Mouse (Mus musculus) liver, embryonic 12.5 days (tissue): ENCODE results near the gene Magi1. TPM values are rescaled to one million over a fixed set of nuclear protein-coding genes. Genes with fewer than 3 reads are reported as not detected.

Source experiments
- ATAC-seq: fragments of 200-750 bp; cut with Nextera tagmentation; 2 replicates; pipeline ENCODE4 v1.8.0; 2017; ENCODE audit warnings: moderate number of reproducible peaks, mild to moderate bottlenecking, moderate library complexity
- H3K27ac ChIP-seq: fragments of 300-500 bp; sonication (generic); 2 replicates; pipeline ENCODE4 v1.5.1; 2016; ENCODE audit warnings: mild to moderate bottlenecking
- H3K27me3 ChIP-seq: fragments of 300-500 bp; sonication (generic); replicated peaks from 2 replicates; pipeline ENCODE4 v1.6.1; 2016; ENCODE audit warnings: mild to moderate bottlenecking, moderate library complexity
- H3K36me3 ChIP-seq: fragments of 300-500 bp; sonication (generic); 2 replicates; pipeline ENCODE4 v1.6.1; 2016; ENCODE audit warnings: mild to moderate bottlenecking, moderate library complexity
- H3K4me1 ChIP-seq: fragments of 300-500 bp; sonication (generic); 2 replicates; pipeline ENCODE4 v1.6.1; 2016
- H3K4me2 ChIP-seq: fragments of 300-500 bp; sonication (generic); 2 replicates; pipeline ENCODE4 v1.6.1; 2016; ENCODE audit warnings: mild to moderate bottlenecking, moderate library complexity
- H3K4me3 ChIP-seq: fragments of 300-500 bp; sonication (generic); 2 replicates; pipeline ENCODE4 v1.5.1; 2016; ENCODE audit warnings: mild to moderate bottlenecking, moderate library complexity
- H3K9ac ChIP-seq: fragments of 300-500 bp; sonication (generic); 2 replicates; pipeline ENCODE4 v1.6.1; 2016; ENCODE audit warnings: mild to moderate bottlenecking, moderate library complexity
- H3K9me3 ChIP-seq: fragments of 300-500 bp; sonication (generic); replicated peaks from 2 replicates; pipeline ENCODE4 v1.6.1; 2016; ENCODE audit warnings: mild to moderate bottlenecking, moderate library complexity
- WGBS: fragments of 180-500 bp; shearing (Covaris S2); methylation state at CpG from one replicate; pipeline ENCODE4 v1.1.7; 2016; ENCODE audit not compliant: insufficient replicate concordance; 5-methylcytosine and 5-hydroxymethylcytosine counted together
- polyA plus RNA-seq: library from polyadenylated mRNA; unstranded; fragments of >200 nt; fragmentation: Nextera tagmentation; extraction: Ambion mirVana; gene quantifications from 2 replicates; pipeline ENCODE4 v1.2.1, GENCODE M21; 2016

Magi1 gene
- polyA plus RNA-seq, 1 experiment from 2014 or later: 2.5 TPM

- Histone ChIP-seq H3K27me3 (no peaks in the 10 kb centered on the region), H3K9ac (no peak overlapping the region), H3K4me3 (no peak overlapping the region), H3K4me2 (0 out of 2 replicates have a peak overlapping the region, but pooled peaks have one; percentile 4), H3K9me3 (no peaks in the 10 kb centered on the region), H3K36me3 (no peaks in the 10 kb centered on the region), H3K27ac (no peak overlapping the region), H3K4me1 (peaks cover 30% of the 10 kb centered on the region)
- peak; percentile 60 for ATAC-seq
- 14% methylated on average over 8 of the region's 8 CpGs for WGBS
These were observed 29.8 kb downstream of the Magi1 start for GRCm38 (mm10) chr6:94253943-94254342.

GRCm38 (mm10) chr6:94251358-94251945 lies 32.3 kb downstream of the Magi1 start:
- no peak for ATAC-seq
- no peak overlapping the region for H3K4me3 ChIP-seq
- peaks cover 29% of the 10 kb centered on the region for H3K4me1 ChIP-seq
- no peaks in the 10 kb centered on the region for H3K27me3 ChIP-seq
- no peaks in the 10 kb centered on the region for H3K9me3 ChIP-seq
- no peak overlapping the region for H3K27ac ChIP-seq
- 60% methylated on average over 8 of the region's 8 CpGs for WGBS
- H3K36me3 ChIP-seq: no peaks in the 10 kb centered on the region
- no peak overlapping the region for H3K9ac ChIP-seq
- H3K4me2 ChIP-seq: no peak overlapping the region

GRCm38 (mm10) chr6:94249286-94249790 lies 34.4 kb downstream of the Magi1 start:
- 69% methylated on average over 9 of the region's 9 CpGs for WGBS
- Histone ChIP-seq H3K27me3 (0 out of 2 replicates have a peak, but pooled peaks cover 3% of the 10 kb centered on the region), H3K4me1 (peaks cover 20% of the 10 kb centered on the region), H3K36me3 (no peaks in the 10 kb centered on the region), H3K9me3 (no peaks in the 10 kb centered on the region), H3K4me2 (no peak overlapping the region), H3K9ac (no peak overlapping the region), H3K4me3 (no peak overlapping the region), H3K27ac (no peak overlapping the region)
- no peak for ATAC-seq

GRCm38 (mm10) chr6:94241251-94241650 lies 42.5 kb downstream of the Magi1 start:
- WGBS: 66% methylated on average over 6 of the region's 6 CpGs

GRCm38 (mm10) chr6:94238643-94239042 lies 45.1 kb downstream of the Magi1 start:
- no peak overlapping the region for H3K4me3 ChIP-seq
- no peak overlapping the region for H3K4me2 ChIP-seq
- no peak for ATAC-seq
- H3K9me3 ChIP-seq: no peaks in the 10 kb centered on the region
- H3K27ac ChIP-seq: no peak overlapping the region
- peaks cover 26% of the 10 kb centered on the region; the same call in 1 of the 2 replicates for H3K4me1 ChIP-seq
- 62% methylated on average over 2 of the region's 2 CpGs for WGBS
- H3K9ac ChIP-seq: no peak overlapping the region
- H3K27me3 ChIP-seq: no peaks in the 10 kb centered on the region
- no peaks in the 10 kb centered on the region for H3K36me3 ChIP-seq

More at GRCm38 (mm10) chr6:94241251-94241650, 42.5 kb downstream of the Magi1 start:
- peaks cover 26% of the 10 kb centered on the region; the same call in 1 of the 2 replicates for H3K4me1 ChIP-seq
- H3K9me3 ChIP-seq: no peaks in the 10 kb centered on the region
- no peaks in the 10 kb centered on the region for H3K36me3 ChIP-seq
- ATAC-seq: no peak
- no peak overlapping the region for H3K4me3 ChIP-seq
- H3K9ac ChIP-seq: no peak overlapping the region
- H3K27me3 ChIP-seq: 0 out of 2 replicates have a peak, but pooled peaks cover 3% of the 10 kb centered on the region
- no peak overlapping the region for H3K27ac ChIP-seq
- no peak overlapping the region for H3K4me2 ChIP-seq

- Histone ChIP-seq H3K9ac (no peak overlapping the region), H3K27ac (no peak overlapping the region), H3K27me3 (no peaks in the 10 kb centered on the region), H3K4me2 (no peak overlapping the region), H3K36me3 (no peaks in the 10 kb centered on the region), H3K4me3 (no peak overlapping the region), H3K9me3 (no peaks in the 10 kb centered on the region), H3K4me1 (peaks cover 37% of the 10 kb centered on the region)
- 55% methylated on average over 2 of the region's 2 CpGs for WGBS
- ATAC-seq: no peak
These were observed 46.8 kb downstream of the Magi1 start for GRCm38 (mm10) chr6:94236899-94237298.

- WGBS: 29% methylated on average over 3 of the region's 3 CpGs
These were observed 51.4 kb downstream of the Magi1 start for GRCm38 (mm10) chr6:94232243-94232785.

GRCm38 (mm10) chr6:94231831-94232230 lies 51.9 kb downstream of the Magi1 start:
- Histone ChIP-seq H3K27ac (no peak overlapping the region), H3K4me3 (no peak overlapping the region), H3K27me3 (no peaks in the 10 kb centered on the region), H3K36me3 (no peaks in the 10 kb centered on the region), H3K4me1 (peaks cover 29% of the 10 kb centered on the region), H3K4me2 (no peak overlapping the region), H3K9me3 (no peaks in the 10 kb centered on the region), H3K9ac (no peak overlapping the region)
- WGBS: 77% methylated on average over 4 of the region's 4 CpGs
- ATAC-seq: no peak

More at GRCm38 (mm10) chr6:94232243-94232785, 51.4 kb downstream of the Magi1 start:
- H3K27me3 ChIP-seq: no peaks in the 10 kb centered on the region
- no peaks in the 10 kb centered on the region for H3K9me3 ChIP-seq
- no peak overlapping the region for H3K4me3 ChIP-seq
- H3K9ac ChIP-seq: no peak overlapping the region
- H3K4me2 ChIP-seq: no peak overlapping the region
- ATAC-seq: no peak
- peaks cover 29% of the 10 kb centered on the region for H3K4me1 ChIP-seq
- H3K36me3 ChIP-seq: no peaks in the 10 kb centered on the region
- H3K27ac ChIP-seq: no peak overlapping the region

GRCm38 (mm10) chr6:94231367-94231766 lies 52.4 kb downstream of the Magi1 start:
- no peak overlapping the region for H3K27ac ChIP-seq
- H3K36me3 ChIP-seq: no peaks in the 10 kb centered on the region
- peak overlapping the region; percentile 27; the same call in 1 of the 2 replicates for H3K4me2 ChIP-seq
- H3K27me3 ChIP-seq: no peaks in the 10 kb centered on the region; the same call in 1 of the 2 replicates
- H3K9ac ChIP-seq: no peak overlapping the region
- no peaks in the 10 kb centered on the region for H3K9me3 ChIP-seq
- no peak overlapping the region for H3K4me3 ChIP-seq
- WGBS: 50% methylated on average over 7 of the region's 7 CpGs
- peaks cover 30% of the 10 kb centered on the region for H3K4me1 ChIP-seq
- no peak for ATAC-seq

GRCm38 (mm10) chr6:94230918-94231317 lies 52.8 kb downstream of the Magi1 start:
- no peak for ATAC-seq
- 50% methylated on average over 3 of the region's 3 CpGs for WGBS
- H3K27ac ChIP-seq: no peak overlapping the region
- H3K9ac ChIP-seq: no peak overlapping the region
- peaks cover 34% of the 10 kb centered on the region for H3K4me1 ChIP-seq
- no peaks in the 10 kb centered on the region for H3K9me3 ChIP-seq
- no peak overlapping the region for H3K4me3 ChIP-seq
- no peaks in the 10 kb centered on the region for H3K36me3 ChIP-seq
- H3K4me2 ChIP-seq: peak overlapping the region; percentile 27; the same call in 1 of the 2 replicates
- H3K27me3 ChIP-seq: no peaks in the 10 kb centered on the region; the same call in 1 of the 2 replicates

- Histone ChIP-seq H3K27ac (no peak overlapping the region), H3K9me3 (no peaks in the 10 kb centered on the region), H3K4me3 (no peak overlapping the region), H3K9ac (no peak overlapping the region), H3K4me1 (peaks cover 42% of the 10 kb centered on the region), H3K36me3 (no peaks in the 10 kb centered on the region), H3K27me3 (no peaks in the 10 kb centered on the region; the same call in 1 of the 2 replicates), H3K4me2 (no peak overlapping the region)
- no peak for ATAC-seq
- WGBS: 60% methylated on average over 3 of the region's 3 CpGs
These were observed 53.6 kb downstream of the Magi1 start for GRCm38 (mm10) chr6:94230129-94230528.

GRCm38 (mm10) chr6:94226262-94226661 lies 57.5 kb downstream of the Magi1 start:
- H3K4me1 ChIP-seq: peaks cover 31% of the 10 kb centered on the region
- no peak for ATAC-seq
- no peak overlapping the region for H3K4me2 ChIP-seq
- H3K4me3 ChIP-seq: no peak overlapping the region
- no peak overlapping the region for H3K9ac ChIP-seq
- no peaks in the 10 kb centered on the region for H3K9me3 ChIP-seq
- no peaks in the 10 kb centered on the region for H3K36me3 ChIP-seq
- H3K27ac ChIP-seq: no peak overlapping the region
- peaks cover 3% of the 10 kb centered on the region; the same call in 1 of the 2 replicates for H3K27me3 ChIP-seq
- WGBS: 65% methylated on average over 6 of the region's 6 CpGs
